Mouse (Mus musculus) brain, embryonic 14.5 days (tissue): Measurements from ENCODE around the gene Galnt13.

Experiments
- CTCF ChIP-seq: fragments of 200-500 bp; IDR thresholded peaks from 2 replicates; pipeline ENCODE4 v1.5.1; 2012; ENCODE audit warnings: inconsistent platforms, mild to moderate bottlenecking, moderate library complexity, borderline replicate concordance; ENCODE audit not compliant: insufficient read depth, insufficient read length; ENCODE audit errors: extremely low read depth
- POLR2A ChIP-seq: fragments of 200-500 bp; IDR thresholded peaks from 2 replicates; pipeline ENCODE4 v1.6.1; 2012; ENCODE audit warnings: mild to moderate bottlenecking, inconsistent platforms, borderline replicate concordance; ENCODE audit not compliant: poor library complexity, insufficient read depth, insufficient read length, severe bottlenecking; ENCODE audit errors: extremely low read depth

GRCm38 (mm10) chr2:54565068-54565467 lies 129.0 kb downstream of the Galnt13 start:
- no peak for TF ChIP-seq CTCF
- TF ChIP-seq POLR2A, result no peak
